Mouse (Mus musculus) intestine, embryonic 16.5 days (tissue): ENCODE data around the gene Fbn1. TPM values are rescaled to one million over a fixed set of nuclear protein-coding genes. Genes with fewer than 3 reads are reported as not detected.
A peak's percentile ranks its signal among the peaks of the same experiment; 100 is the strongest.

ENCODE experiments used
- ATAC-seq: fragments of 200-750 bp; cut with Nextera tagmentation; 2 replicates; pipeline ENCODE4 v1.8.0; 2017; ENCODE audit warnings: moderate TSS enrichment, moderate library complexity
- H3K27ac ChIP-seq: fragments of 300-500 bp; sonication (generic); 2 replicates; pipeline ENCODE4 v1.5.1; 2014; ENCODE audit warnings: mild to moderate bottlenecking, low read length
- H3K27me3 ChIP-seq: fragments of 300-500 bp; sonication (generic); replicated peaks from 2 replicates; pipeline ENCODE4 v1.6.1; 2014; ENCODE audit warnings: low read length, control low read depth, mixed read lengths; ENCODE audit not compliant: control insufficient read depth, insufficient read depth
- H3K36me3 ChIP-seq: fragments of 300-500 bp; sonication (generic); 2 replicates; pipeline ENCODE4 v1.6.1; 2014; ENCODE audit warnings: low read length, control low read depth; ENCODE audit not compliant: control insufficient read depth, insufficient read depth
- H3K4me1 ChIP-seq: fragments of 300-500 bp; sonication (generic); 2 replicates; pipeline ENCODE4 v1.6.1; 2014; ENCODE audit warnings: low read length, control low read depth, mixed read lengths; ENCODE audit not compliant: control insufficient read depth, insufficient read depth
- H3K4me2 ChIP-seq: fragments of 300-500 bp; sonication (generic); 2 replicates; pipeline ENCODE4 v1.6.1; 2014; ENCODE audit warnings: low read depth, low read length, control low read depth
- H3K4me3 ChIP-seq: fragments of 300-500 bp; sonication (generic); 2 replicates; pipeline ENCODE4 v1.5.1; 2014; ENCODE audit warnings: mild to moderate bottlenecking, low read length
- H3K9ac ChIP-seq: fragments of 300-500 bp; sonication (generic); 2 replicates; pipeline ENCODE4 v1.6.1; 2014; ENCODE audit warnings: low read depth, low read length
- H3K9me3 ChIP-seq: fragments of 300-500 bp; sonication (generic); 2 replicates; pipeline ENCODE4 v1.6.1; 2016; ENCODE audit warnings: low read length, control low read depth; ENCODE audit not compliant: control insufficient read depth
- WGBS: fragments of 180-500 bp; shearing (Covaris S2); extraction: QIAGEN DNeasy Blood & Tissue Kit; methylation state at CpG from one replicate; pipeline ENCODE4 v1.1.7; 2014; 5-methylcytosine and 5-hydroxymethylcytosine counted together
- polyA plus RNA-seq: library from polyadenylated mRNA; unstranded; fragments of >200 nt; fragmentation: Nextera tagmentation; extraction: Ambion mirVana; gene quantifications from 2 replicates; pipeline ENCODE4 v1.2.1, GENCODE M21; 2015

The Fbn1 gene
- polyA plus RNA-seq, 1 experiment from 2014 or later: 12.6 TPM

DNA sequence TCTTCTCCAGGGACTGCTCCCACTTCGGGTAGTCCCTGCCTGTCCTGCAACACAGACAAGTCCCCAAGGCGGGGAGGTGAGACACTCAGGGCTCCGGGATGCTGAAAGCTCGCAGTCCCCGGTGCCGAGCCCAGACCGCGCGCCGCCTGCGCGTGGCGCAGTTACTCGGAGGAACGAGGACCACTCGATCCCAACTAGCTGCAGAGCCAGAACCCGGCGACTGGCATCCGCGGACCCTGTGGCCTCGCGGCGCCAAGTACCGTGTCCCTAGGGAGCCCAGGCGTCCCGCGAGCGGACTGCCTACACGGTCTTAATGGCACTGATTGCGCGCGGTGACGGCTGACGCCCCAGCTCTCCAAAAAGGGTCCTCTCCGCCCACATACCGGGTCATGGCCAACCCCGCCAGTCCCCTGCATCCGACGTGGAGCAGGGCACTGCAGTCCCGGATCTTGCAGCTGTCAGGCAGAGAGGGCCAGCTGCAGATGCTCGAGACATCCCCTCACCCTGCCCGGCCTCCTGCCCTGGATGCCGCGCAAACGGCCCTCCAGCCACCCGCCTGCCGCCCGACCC is 2.0 kb downstream of the Fbn1 start:
- peak overlapping the region; percentile 73 for H3K4me3 ChIP-seq
- peak overlapping the region; percentile 82 for H3K9ac ChIP-seq
- H3K27me3 ChIP-seq: peaks cover 14% of the 10 kb centered on the region
- peak overlapping the region; percentile 93 for H3K27ac ChIP-seq
- H3K4me1 ChIP-seq: 0 out of 2 replicates have a peak, but pooled peaks cover 2% of the 10 kb centered on the region
- WGBS: 0% methylated on average over 48 of the region's 48 CpGs
- no peaks in the 10 kb centered on the region for H3K9me3 ChIP-seq
- peak; percentile 72 for ATAC-seq
- H3K4me2 ChIP-seq: peak overlapping the region; percentile 73
- H3K36me3 ChIP-seq: no peaks in the 10 kb centered on the region

- peak within 1 kb of the TSS; percentile 73 for H3K4me3 ChIP-seq
- under 1% methylated on average over 40 of the region's 45 CpGs for WGBS
- H3K9me3 ChIP-seq: no peaks in the 10 kb centered on the region
- H3K9ac ChIP-seq: peak within 1 kb of the TSS; percentile 82
- H3K27ac ChIP-seq: peak within 1 kb of the TSS; percentile 93
- ATAC-seq: peak; percentile 35
- H3K27me3 ChIP-seq: peaks cover 14% of the 10 kb centered on the region
- no peaks in the 10 kb centered on the region for H3K36me3 ChIP-seq
- 0 out of 2 replicates have a peak, but pooled peaks cover 2% of the 10 kb centered on the region for H3K4me1 ChIP-seq
- peak within 1 kb of the TSS; percentile 73 for H3K4me2 ChIP-seq
These were observed 2.6 kb downstream of the Fbn1 start, which contains the start of gene Gm9913 for GRCm38 (mm10) chr2:125505006-125505745. Gene Gm9913 (plus strand): TSS chr2:125505089.

DNA sequence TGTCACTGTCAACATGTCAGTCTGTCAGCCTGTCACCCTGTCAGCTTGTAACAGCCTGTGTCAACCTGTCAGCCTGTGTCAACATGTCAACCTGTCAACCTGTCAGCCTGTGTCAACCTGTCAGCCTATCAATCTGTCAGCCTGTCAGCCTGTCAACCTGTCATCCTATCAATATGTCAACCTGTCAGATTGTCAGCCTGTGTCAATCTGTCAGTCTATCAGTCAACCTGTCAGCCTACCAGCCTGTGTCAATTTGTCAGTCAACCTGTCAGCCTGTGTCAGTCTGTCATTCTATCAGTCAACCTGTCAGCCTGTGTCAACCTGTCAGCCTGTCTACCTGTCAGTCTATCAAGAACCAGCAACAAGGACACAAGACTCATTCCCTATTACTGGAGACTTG is 6.3 kb downstream of the Fbn1 start:
- peaks cover 14% of the 10 kb centered on the region for H3K27me3 ChIP-seq
- no peak overlapping the region for H3K4me2 ChIP-seq
- no peaks in the 10 kb centered on the region for H3K36me3 ChIP-seq
- no peak for ATAC-seq
- no peak overlapping the region for H3K9ac ChIP-seq
- 0 out of 2 replicates have a peak, but pooled peaks cover 2% of the 10 kb centered on the region for H3K4me1 ChIP-seq
- no peaks in the 10 kb centered on the region for H3K9me3 ChIP-seq
- H3K4me3 ChIP-seq: no peak overlapping the region
- no peak overlapping the region for H3K27ac ChIP-seq

- no peak for ATAC-seq
- no peaks in the 10 kb centered on the region for H3K9me3 ChIP-seq
- H3K27ac ChIP-seq: no peak overlapping the region
- no peaks in the 10 kb centered on the region for H3K4me1 ChIP-seq
- H3K4me2 ChIP-seq: no peak overlapping the region
- no peaks in the 10 kb centered on the region for H3K27me3 ChIP-seq
- 88% methylated on average over 7 of the region's 7 CpGs for WGBS
- H3K36me3 ChIP-seq: no peaks in the 10 kb centered on the region
- H3K4me3 ChIP-seq: no peak overlapping the region
- H3K9ac ChIP-seq: no peak overlapping the region
These were observed 9.6 kb downstream of the Fbn1 start for GRCm38 (mm10) chr2:125498216-125498615.

- ATAC-seq: no peak
- Histone ChIP-seq H3K4me1 (peaks cover 5% of the 10 kb centered on the region; the same call in 1 of the 2 replicates), H3K27ac (no peak overlapping the region), H3K4me3 (no peak overlapping the region), H3K27me3 (no peaks in the 10 kb centered on the region), H3K36me3 (no peaks in the 10 kb centered on the region), H3K4me2 (no peak overlapping the region), H3K9me3 (no peaks in the 10 kb centered on the region), H3K9ac (no peak overlapping the region)
- WGBS: 90% methylated on average over 5 of the region's 5 CpGs
These were observed 11.1 kb downstream of the Fbn1 start for GRCm38 (mm10) chr2:125496696-125497095.

DNA sequence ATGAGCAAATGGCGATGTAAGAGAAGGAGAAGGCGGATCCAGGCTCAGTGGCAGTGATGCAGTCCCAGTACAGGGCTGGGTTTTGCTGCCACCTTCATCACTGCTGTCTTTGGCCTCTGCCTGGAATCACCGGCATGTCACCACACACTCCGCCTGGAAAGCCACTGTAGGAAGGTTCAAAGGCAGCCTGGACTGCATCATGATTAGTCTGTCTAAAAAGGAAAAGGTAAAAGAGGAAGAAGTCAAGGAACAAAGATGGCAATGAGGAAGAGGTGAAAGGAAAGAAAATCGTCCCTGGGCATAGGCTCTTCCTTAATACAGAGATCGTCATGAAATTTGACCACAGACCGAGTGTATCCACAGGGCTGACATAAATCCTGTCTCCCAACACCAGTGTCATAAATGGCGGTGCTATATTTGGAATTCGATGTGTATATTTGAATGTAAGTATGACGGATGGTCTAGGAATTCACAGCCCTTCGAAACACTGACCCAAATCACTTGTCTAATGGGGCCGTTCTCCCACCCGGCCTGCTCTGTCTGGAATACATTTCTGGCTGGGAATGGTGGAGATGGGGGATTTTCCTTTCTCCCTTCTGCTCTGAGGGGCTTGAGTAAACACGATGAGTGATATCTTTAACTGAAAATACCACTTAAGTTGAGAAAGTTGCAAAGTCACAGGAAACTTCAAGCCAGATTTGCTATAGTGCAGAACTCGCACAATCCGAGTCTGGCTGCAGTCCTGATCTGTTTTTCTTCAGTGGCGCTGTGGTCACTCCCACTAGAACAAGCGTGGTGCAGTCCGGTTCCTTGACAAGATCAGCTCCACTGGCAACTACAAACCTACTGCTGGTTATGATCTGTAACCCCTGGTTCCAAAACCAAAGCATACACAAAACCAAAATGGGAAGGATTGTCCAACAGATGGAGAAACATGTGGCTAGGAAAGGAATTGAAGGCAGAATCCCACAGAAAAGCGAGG is 12.7 kb downstream of the Fbn1 start:
- H3K27ac ChIP-seq: peak overlapping the region; percentile 26; the same call in 1 of the 2 replicates
- ATAC-seq: peak; percentile 72

GRCm38 (mm10) chr2:125494291-125494690 is 13.5 kb downstream of the Fbn1 start:
- Histone ChIP-seq H3K9ac (no peak overlapping the region), H3K4me2 (no peak overlapping the region), H3K9me3 (no peaks in the 10 kb centered on the region), H3K4me3 (no peak overlapping the region), H3K4me1 (peaks cover 5% of the 10 kb centered on the region; the same call in 1 of the 2 replicates), H3K27ac (no peak overlapping the region), H3K36me3 (no peaks in the 10 kb centered on the region), H3K27me3 (no peaks in the 10 kb centered on the region)
- ATAC-seq: no peak
- WGBS: 94% methylated on average over 2 of the region's 2 CpGs

More for the DNA sequence above, 12.7 kb downstream of the Fbn1 start:
- no peak overlapping the region for H3K4me3 ChIP-seq
- no peaks in the 10 kb centered on the region for H3K9me3 ChIP-seq
- no peak overlapping the region for H3K4me2 ChIP-seq
- H3K27me3 ChIP-seq: no peaks in the 10 kb centered on the region
- H3K4me1 ChIP-seq: peaks cover 5% of the 10 kb centered on the region; the same call in 1 of the 2 replicates
- no peak overlapping the region for H3K9ac ChIP-seq
- WGBS: 57% methylated on average over 20 of the region's 20 CpGs
- H3K36me3 ChIP-seq: no peaks in the 10 kb centered on the region

DNA sequence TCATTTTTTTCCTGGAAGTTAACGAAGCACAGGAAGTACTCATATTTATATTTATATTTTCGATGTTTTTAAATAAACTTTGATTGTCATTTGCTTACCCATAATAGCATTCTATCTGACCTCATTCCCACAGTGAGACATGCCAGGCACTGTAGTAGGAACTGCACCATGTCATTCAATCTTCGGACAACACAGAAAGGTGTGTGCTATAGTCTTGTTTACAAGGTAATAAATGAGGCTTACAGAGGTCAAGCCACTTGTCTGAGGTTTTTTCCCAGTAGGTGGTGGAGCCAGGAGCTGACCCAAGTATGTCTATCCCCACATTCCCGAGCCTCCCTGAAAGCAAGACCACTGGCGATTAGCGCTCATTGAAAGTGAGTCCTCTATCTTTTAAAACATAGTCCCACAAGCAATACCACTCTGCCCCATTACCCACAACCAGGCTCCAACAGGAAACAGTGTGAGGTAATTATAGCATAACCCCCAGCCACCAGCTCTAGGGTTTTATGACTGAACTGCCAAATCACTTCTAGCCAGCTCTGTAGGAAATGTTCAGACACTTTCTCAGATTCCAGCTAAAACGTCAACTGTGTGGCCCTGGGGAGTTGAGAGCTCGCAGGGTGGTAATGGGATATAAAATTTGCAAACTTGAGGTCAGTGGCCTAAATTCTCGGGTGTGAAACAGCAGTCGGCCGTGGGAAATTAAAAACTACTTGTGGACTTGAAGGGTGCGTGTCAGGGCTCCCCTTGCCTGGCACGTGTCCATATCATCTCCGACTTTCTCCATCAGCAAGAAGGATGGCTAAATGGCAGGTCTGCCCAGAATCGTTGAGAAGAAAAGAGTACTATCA is 15.5 kb downstream of the Fbn1 start:
- ATAC-seq: peak; percentile 45; the same call in 1 of the 2 replicates
- H3K36me3 ChIP-seq: no peaks in the 10 kb centered on the region
- WGBS: 51% methylated on average over 15 of the region's 15 CpGs
- no peak overlapping the region for H3K9ac ChIP-seq
- H3K27ac ChIP-seq: peak overlapping the region; percentile 26
- H3K4me3 ChIP-seq: no peak overlapping the region
- H3K27me3 ChIP-seq: no peaks in the 10 kb centered on the region
- H3K9me3 ChIP-seq: no peaks in the 10 kb centered on the region
- H3K4me1 ChIP-seq: peaks cover 5% of the 10 kb centered on the region; the same call in 1 of the 2 replicates
- H3K4me2 ChIP-seq: no peak overlapping the region
